Mouse (Mus musculus): ENCODE data around the gene Dhodh. TPM values are rescaled to one million over a fixed set of nuclear protein-coding genes. Genes with fewer than 3 reads are reported as not detected.

The Dhodh gene
- total RNA-seq, 2 experiments from 2014 or later: 25.6 to 25.9 TPM

- TF ChIP-seq CTCF (conservative IDR thresholded peaks at IDR 0.05): peak; percentile 71
- DNase-seq (ENCODE audit: low spot score in 2 of 2): no peak
- Histone ChIP-seq H3K4me3 (peak within 1 kb of the TSS; percentile 49), H3K27ac (peak within 1 kb of the TSS; percentile 69)
Observed at GRCm38 (mm10) chr8:109614243-109615210, 6.1 kb upstream of the Dhodh start, which contains the start of gene Pkd1l3. Pkd1l3 (plus strand) TSS chr8:109614517.

GRCm38 (mm10) chr8:109609153-109609502 lies 655 bp upstream of the Dhodh start:
- no peak for DNase-seq (ENCODE audit: low spot score in 2 of 2)
- TF ChIP-seq CTCF (conservative IDR thresholded peaks at IDR 0.05): no peak
- H3K27ac ChIP-seq: peak overlapping the region; percentile 99
- H3K4me3 ChIP-seq: peak overlapping the region; percentile 71

- Histone ChIP-seq H3K27ac (peak overlapping the region; percentile 99), H3K4me3 (peak overlapping the region; percentile 71)
- DNase-seq (ENCODE audit: low spot score in 2 of 2): no peak
- TF ChIP-seq CTCF (conservative IDR thresholded peaks at IDR 0.05): 0 out of 2 replicates have a peak, but pooled peaks have one; percentile 2
Observed at GRCm38 (mm10) chr8:109607650-109608049, 823 bp downstream of the Dhodh start.

- TF ChIP-seq CTCF (conservative IDR thresholded peaks at IDR 0.05): no peak
- no peak for DNase-seq (ENCODE audit: low spot score in 2 of 2)
- no peak overlapping the region for H3K4me3 ChIP-seq
- no peak overlapping the region for H3K27ac ChIP-seq
Observed at GRCm38 (mm10) chr8:109606725-109607124, 1.7 kb downstream of the Dhodh start.

GRCm38 (mm10) chr8:109595854-109596253 lies 12.6 kb downstream of the Dhodh start:
- H3K4me3 ChIP-seq: no peak overlapping the region
- peak; percentile 93 for TF ChIP-seq CTCF (conservative IDR thresholded peaks at IDR 0.05)
- no peak overlapping the region for H3K27ac ChIP-seq
- DNase-seq (ENCODE audit: low spot score in 2 of 2): peak in 1 of 2 experiments; percentile 62

- H3K4me3 ChIP-seq: no peak overlapping the region
- H3K27ac ChIP-seq: no peak overlapping the region
- peak in 1 of 2 experiments; percentile 41 for DNase-seq (ENCODE audit: low spot score in 2 of 2)
- peak; percentile 80 for TF ChIP-seq CTCF (conservative IDR thresholded peaks at IDR 0.05)
Observed at GRCm38 (mm10) chr8:109593117-109593788, 15.2 kb downstream of the Dhodh start.

GRCm38 (mm10) chr8:109592164-109592563 lies 16.3 kb downstream of the Dhodh start:
- no peak for TF ChIP-seq CTCF (conservative IDR thresholded peaks at IDR 0.05)

GRCm38 (mm10) chr8:109591367-109591766 lies 17.1 kb downstream of the Dhodh start:
- no peak overlapping the region for H3K27ac ChIP-seq
- DNase-seq (ENCODE audit: low spot score in 2 of 2): no peak
- no peak overlapping the region for H3K4me3 ChIP-seq
- no peak for TF ChIP-seq CTCF (conservative IDR thresholded peaks at IDR 0.05)

More at GRCm38 (mm10) chr8:109592164-109592563, 16.3 kb downstream of the Dhodh start:
- H3K4me3 ChIP-seq: no peak overlapping the region
- H3K27ac ChIP-seq: no peak overlapping the region
- DNase-seq (ENCODE audit: low spot score in 2 of 2): no peak

- Histone ChIP-seq H3K4me3 (no peak overlapping the region), H3K27ac (no peak overlapping the region)
- no peak for TF ChIP-seq CTCF (conservative IDR thresholded peaks at IDR 0.05)
- DNase-seq (ENCODE audit: low spot score in 2 of 2): no peak
Observed at GRCm38 (mm10) chr8:109590901-109591300, 17.6 kb downstream of the Dhodh start.

- no peak for TF ChIP-seq CTCF (conservative IDR thresholded peaks at IDR 0.05)
- no peak overlapping the region for H3K4me3 ChIP-seq
- DNase-seq (ENCODE audit: low spot score in 2 of 2): no peak
- H3K27ac ChIP-seq: no peak overlapping the region
Observed at GRCm38 (mm10) chr8:109586972-109587504, 21.4 kb downstream of the Dhodh start.

GRCm38 (mm10) chr8:109585652-109586051 lies 22.8 kb downstream of the Dhodh start:
- Histone ChIP-seq H3K4me3 (no peak overlapping the region), H3K27ac (no peak overlapping the region)
- TF ChIP-seq CTCF (conservative IDR thresholded peaks at IDR 0.05): no peak
- DNase-seq (ENCODE audit: low spot score in 2 of 2): no peak

GRCm38 (mm10) chr8:109584830-109585229 lies 23.6 kb downstream of the Dhodh start:
- TF ChIP-seq CTCF (conservative IDR thresholded peaks at IDR 0.05): no peak
- no peak overlapping the region for H3K4me3 ChIP-seq
- no peak overlapping the region for H3K27ac ChIP-seq
- no peak for DNase-seq (ENCODE audit: low spot score in 2 of 2)

- Histone ChIP-seq H3K4me3 (no peak overlapping the region), H3K27ac (no peak overlapping the region)
- no peak for DNase-seq (ENCODE audit: low spot score in 2 of 2)
- no peak for TF ChIP-seq CTCF (conservative IDR thresholded peaks at IDR 0.05)
Observed at GRCm38 (mm10) chr8:109584293-109584692, 24.2 kb downstream of the Dhodh start.

All from layer of hippocampus, adult 2 months (tissue).